14 mouse cellular contexts compared by ENCODE assay signal in genomic region chr1:178354576-178354975, GRCm38 (mm10).
"Had no signal": no experiment of that assay in that cellular context is flagged by ENCODE, and none has a peak within 500 bp of the region (broad histone marks: within the 10 kb centered on the region; RNA-seq: fewer than 3 reads in every experiment).

No protein-coding gene starts in this region.

- DNase-seq: kidney, adult 9 months; kidney, postnatal 14 days; layer of hippocampus, adult 9-11 months; left cerebral cortex, postnatal 4 days; liver, embryonic 13.5 days; lung, adult 2 months; lung, postnatal 14 days; lung, postnatal 4 days; midbrain, embryonic 14.5 days; thymus, postnatal 25 days had no signal

- H3K9me3 ChIP-seq: limb, embryonic 12.5 days; limb, embryonic 15.5 days; liver, embryonic 13.5 days had no signal

- H3K27me3 ChIP-seq: limb, embryonic 12.5 days; limb, embryonic 15.5 days; liver, embryonic 13.5 days had no signal

- H3K4me3 ChIP-seq: layer of hippocampus, adult 2 months; limb, embryonic 12.5 days; limb, embryonic 15.5 days; liver, embryonic 13.5 days had no signal

- H3K4me2 ChIP-seq: limb, embryonic 12.5 days; limb, embryonic 15.5 days; liver, embryonic 13.5 days; midbrain, embryonic 11.5 days had no signal

- H3K9ac ChIP-seq: limb, embryonic 12.5 days; limb, embryonic 15.5 days; liver, embryonic 13.5 days had no signal

- H3K36me3 ChIP-seq: limb, embryonic 12.5 days; limb, embryonic 15.5 days; liver, embryonic 13.5 days had no signal

- H3K27ac ChIP-seq: layer of hippocampus, adult 2 months; limb, embryonic 12.5 days; limb, embryonic 15.5 days; liver, embryonic 13.5 days had no signal

- H3K4me1 ChIP-seq: limb, embryonic 12.5 days; liver, embryonic 13.5 days had no signal
